Mouse (Mus musculus): ENCODE data around the gene Magix.

- TF ChIP-seq CTCF (IDR thresholded peaks at IDR 0.05; ENCODE audit: control insufficient read depth, insufficient read depth, insufficient replicate concordance, low read depth, low read length) (no peak), POLR2A (IDR thresholded peaks at IDR 0.05; ENCODE audit: control insufficient read depth, low read depth, low read length) (no peak)
These were observed 15.5 kb upstream of the Magix start for GRCm38 (mm10) chrX:7696520-7696919.
